Mouse (Mus musculus): Measurements from ENCODE around the gene Syde2. TPM values are rescaled to one million over a fixed set of nuclear protein-coding genes. Genes with fewer than 3 reads are reported as not detected.

Syde2 gene
- polyA plus RNA-seq (2014; fragmentation: Illumina TruSeq; extraction: RNeasy Lipid Tissue Mini Kit (QIAGEN cat#74804); ENCODE audit: low read depth, low replicate concordance), result 1.1 TPM

DNA sequence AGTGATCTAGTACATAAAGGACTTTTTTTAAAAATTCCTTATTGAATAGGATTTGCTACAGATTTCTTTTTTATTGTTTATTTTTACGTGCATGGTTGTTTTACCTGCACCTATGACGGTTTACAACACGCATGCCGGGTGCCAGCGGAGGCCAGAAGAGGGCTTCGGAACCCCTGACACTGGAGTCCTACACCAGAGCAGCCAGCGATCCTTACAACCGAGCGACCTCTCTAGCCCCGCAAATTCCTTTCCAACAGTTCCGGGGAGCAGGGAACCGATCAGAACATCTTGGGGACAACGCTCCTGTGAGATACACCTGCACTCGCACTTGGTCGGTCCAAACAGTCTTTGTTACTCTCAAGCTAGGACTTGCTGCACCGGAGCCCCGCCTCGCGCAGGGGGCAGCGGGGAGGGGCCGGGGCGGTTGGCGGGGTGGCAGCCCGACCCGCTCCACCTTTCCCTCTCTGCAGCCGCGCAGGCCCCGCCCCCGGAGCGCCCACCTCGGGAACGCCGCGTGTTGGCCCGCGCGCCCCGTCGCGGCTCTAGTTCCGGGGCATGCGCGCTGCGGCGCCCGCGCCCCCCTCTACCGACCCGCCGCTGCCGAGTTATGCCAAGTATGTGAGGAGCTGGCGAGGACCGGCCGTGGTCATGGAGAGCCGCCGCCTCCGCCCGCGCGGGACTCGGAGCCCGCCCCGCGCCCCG, at the start of gene Syde2:
TSS of gene Syde2 (plus strand) at position 603 of the 702 bp plus-strand sequence.

Other genes starting within 250 kb of the Syde2 start
- gene Ddah1, start 229.2 kb upstream of the Syde2 start, polyA plus RNA-seq (2014; fragmentation: Illumina TruSeq; extraction: RNeasy Lipid Tissue Mini Kit (QIAGEN cat#74804); ENCODE audit: low read depth, low replicate concordance), result 16.5 TPM
- gene Bcl10, start 65.1 kb upstream of the Syde2 start, polyA plus RNA-seq (2014; fragmentation: Illumina TruSeq; extraction: RNeasy Lipid Tissue Mini Kit (QIAGEN cat#74804); ENCODE audit: low read depth, low replicate concordance), result 5.6 TPM
- gene 2410004B18Rik, start 49.9 kb upstream of the Syde2 start, polyA plus RNA-seq (2014; fragmentation: Illumina TruSeq; extraction: RNeasy Lipid Tissue Mini Kit (QIAGEN cat#74804); ENCODE audit: low read depth, low replicate concordance), result 66.2 TPM
- gene Wdr63, start 120.3 kb downstream of the Syde2 start, polyA plus RNA-seq (2014; fragmentation: Illumina TruSeq; extraction: RNeasy Lipid Tissue Mini Kit (QIAGEN cat#74804); ENCODE audit: low read depth, low replicate concordance), result 108 TPM
- gene Mcoln3, start 129.6 kb downstream of the Syde2 start, polyA plus RNA-seq (2014; fragmentation: Illumina TruSeq; extraction: RNeasy Lipid Tissue Mini Kit (QIAGEN cat#74804); ENCODE audit: low read depth, low replicate concordance), result 0.08 TPM
- 0.73 TPM for gene Mcoln2, start 162.0 kb downstream of the Syde2 start, polyA plus RNA-seq (2014; fragmentation: Illumina TruSeq; extraction: RNeasy Lipid Tissue Mini Kit (QIAGEN cat#74804); ENCODE audit: low read depth, low replicate concordance)
- 21.9 TPM for gene Lpar3, start 233.1 kb downstream of the Syde2 start, polyA plus RNA-seq (2014; fragmentation: Illumina TruSeq; extraction: RNeasy Lipid Tissue Mini Kit (QIAGEN cat#74804); ENCODE audit: low read depth, low replicate concordance)

Measured in testis, adult 10 weeks (tissue).